Mouse (Mus musculus) heart, postnatal 4 days (tissue): ENCODE results near the gene Jsrp1. TPM values are rescaled to one million over a fixed set of nuclear protein-coding genes. Genes with fewer than 3 reads are reported as not detected.

Source experiments
- DNase-seq: peaks from one replicate; pipeline ENCODE4 v3.0.0; 2021
- total RNA-seq, 2 experiments: library from RNA; stranded (reverse); gene quantifications; 2 replicates each; pipeline ENCODE4 v1.2.3; 2021

Gene Jsrp1
- total RNA-seq, 2 experiments from 2014 or later, result 0.62 to 1.6 TPM

- DNase-seq, result no peak
These were observed 4.2 kb downstream of the Jsrp1 start for GRCm38 (mm10) chr10:80808985-80809632.

- DNase-seq, result no peak
These were observed 5.0 kb downstream of the Jsrp1 start for GRCm38 (mm10) chr10:80808099-80808984.

GRCm38 (mm10) chr10:80807057-80807627 is 6.2 kb downstream of the Jsrp1 start:
- peak; percentile 79 for DNase-seq

GRCm38 (mm10) chr10:80806341-80807056 is 6.8 kb downstream of the Jsrp1 start:
- DNase-seq, result no peak

GRCm38 (mm10) chr10:80805925-80806324 is 7.4 kb downstream of the Jsrp1 start:
- peak; percentile 89 for DNase-seq

- DNase-seq, result no peak
These were observed 8.0 kb downstream of the Jsrp1 start for GRCm38 (mm10) chr10:80805322-80805721.

- no peak for DNase-seq
These were observed 8.4 kb downstream of the Jsrp1 start, which contains the start of gene Amh for GRCm38 (mm10) chr10:80804916-80805315. TSS of gene Amh (plus strand) at chr10:80805243.

- no peak for DNase-seq
These were observed 9.0 kb downstream of the Jsrp1 start for GRCm38 (mm10) chr10:80804340-80804739.

GRCm38 (mm10) chr10:80802996-80803395 is 10.3 kb downstream of the Jsrp1 start:
- DNase-seq, result no peak

GRCm38 (mm10) chr10:80802204-80802912 is 10.9 kb downstream of the Jsrp1 start:
- no peak for DNase-seq

GRCm38 (mm10) chr10:80799070-80799566 is 14.2 kb downstream of the Jsrp1 start:
- no peak for DNase-seq

- peak; percentile 96 for DNase-seq
These were observed 14.9 kb downstream of the Jsrp1 start, which contains the start of the genes Sf3a2 and Plekhj1 for GRCm38 (mm10) chr10:80798150-80799006. TSS of gene Sf3a2 (plus strand) at chr10:80798198. TSS of gene Plekhj1 (minus strand) at chr10:80798626.

GRCm38 (mm10) chr10:80797186-80798149 is 15.8 kb downstream of the Jsrp1 start:
- DNase-seq, result no peak

GRCm38 (mm10) chr10:80796307-80796848 is 16.9 kb downstream of the Jsrp1 start:
- DNase-seq, result no peak

- DNase-seq, result no peak
These were observed 18.5 kb downstream of the Jsrp1 start for GRCm38 (mm10) chr10:80794750-80795149.

GRCm38 (mm10) chr10:80793803-80794202 is 19.5 kb downstream of the Jsrp1 start:
- no peak for DNase-seq

- DNase-seq, result no peak
These were observed 20.1 kb downstream of the Jsrp1 start for GRCm38 (mm10) chr10:80793033-80793784.
